Mouse (Mus musculus) frontal cortex, adult (tissue): Measurements from ENCODE around the gene Vstm5.
"Not testable (repeated sequence)": the region's sequence is repeated elsewhere in the genome, so short reads cannot be mapped to it uniquely, and the experiment has no call there.

Experiments used
- ATAC-seq: cut with Nextera tagmentation; 2 replicates; pipeline ENCODE4 v1.9.2; 2017; ENCODE audit warnings: mild to moderate bottlenecking, moderate library complexity, mixed read lengths; ENCODE audit not compliant: low TSS enrichment

Gene Vstm5

GRCm38 (mm10) chr9:15239042-15239925, at the start of gene Vstm5:
Vstm5 (plus strand) TSS chr9:15239045.
- ATAC-seq = peak; percentile 94

GRCm38 (mm10) chr9:15194806-15195205, 44.0 kb upstream of the Vstm5 start:
- ATAC-seq = not testable (repeated sequence)

GRCm38 (mm10) chr9:15206631-15207030, 32.2 kb upstream of the Vstm5 start:
- ATAC-seq = no peak

DNA sequence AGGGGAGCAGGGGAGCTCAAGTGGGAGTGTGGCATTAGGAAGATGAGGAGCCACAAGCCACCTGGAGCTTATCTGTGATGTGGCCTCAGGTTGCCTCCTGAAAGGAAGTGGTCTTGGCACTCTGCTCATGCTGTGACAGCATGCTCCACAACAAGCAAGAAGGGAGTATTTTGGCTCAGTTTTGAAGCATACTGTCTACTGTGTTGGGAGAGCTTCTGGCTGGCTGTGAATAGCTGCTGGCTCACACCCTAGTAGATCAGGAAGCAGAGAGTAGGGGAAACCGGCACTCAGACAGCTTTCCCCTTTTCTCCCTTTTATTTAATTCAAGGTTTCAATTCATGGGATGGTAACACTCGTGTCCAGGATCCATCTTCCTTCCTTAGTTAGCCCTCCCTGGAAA, 29.5 kb upstream of the Vstm5 start:
- peak; percentile 31; the same call in 1 of the 2 replicates for ATAC-seq

DNA sequence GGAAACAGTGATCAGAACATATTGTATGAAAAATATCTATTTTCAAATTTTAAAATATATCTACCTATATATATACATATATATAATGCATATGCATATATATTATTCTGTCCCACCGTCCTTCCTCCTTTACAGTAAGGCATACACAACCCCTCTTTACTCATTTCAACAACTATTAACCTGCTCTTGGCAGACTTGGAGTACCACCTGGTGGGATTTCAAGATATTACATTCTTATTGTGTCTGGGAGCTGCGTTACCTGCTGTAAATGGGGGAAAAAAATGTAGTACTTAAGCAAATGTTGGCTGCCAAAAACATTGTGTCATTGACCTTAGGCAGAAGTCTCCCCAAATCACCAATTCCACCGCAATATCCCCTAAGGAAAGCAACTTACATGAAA, 27.0 kb upstream of the Vstm5 start:
- ATAC-seq = no peak

DNA sequence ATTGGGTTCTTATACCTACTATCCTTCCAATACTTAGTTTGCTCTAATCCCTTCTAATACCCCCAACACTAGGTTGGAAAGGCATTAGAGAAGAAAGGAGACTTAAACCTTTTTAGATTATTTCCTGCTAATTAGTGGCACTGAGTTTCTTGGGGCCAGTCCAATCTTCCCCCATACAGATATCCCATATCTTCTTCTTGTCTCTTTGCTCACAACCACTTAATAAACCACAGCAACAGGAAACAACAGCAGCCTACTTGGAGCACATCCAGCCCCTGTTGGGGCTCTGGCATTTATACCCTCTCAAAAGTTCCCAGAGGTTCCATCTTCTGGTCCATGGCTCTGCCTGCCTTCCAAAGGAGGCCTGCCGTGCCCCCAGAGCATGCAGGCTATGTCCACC, 25.1 kb upstream of the Vstm5 start:
- ATAC-seq = no peak

GRCm38 (mm10) chr9:15224912-15225311, 13.9 kb upstream of the Vstm5 start:
- no peak for ATAC-seq

DNA sequence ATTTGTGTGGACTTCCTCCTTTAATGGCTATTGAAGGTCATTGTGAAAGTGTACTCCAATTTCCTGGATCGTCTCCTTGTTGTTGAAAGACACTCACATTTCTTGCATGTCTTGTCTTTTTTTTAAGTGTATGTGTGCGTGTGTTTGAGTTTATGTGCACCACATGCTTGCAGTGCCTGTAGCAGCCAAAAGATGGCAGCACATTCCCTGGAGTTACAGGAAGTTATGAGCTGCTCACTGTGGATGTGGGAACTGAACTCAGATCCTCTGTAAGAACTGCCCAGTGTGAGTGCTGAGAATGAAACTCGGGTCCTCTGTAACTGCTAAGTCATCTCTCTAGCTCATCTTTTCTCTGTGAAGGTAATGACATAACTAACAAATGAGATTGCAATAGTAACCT, 6.4 kb upstream of the Vstm5 start:
- no peak for ATAC-seq

DNA sequence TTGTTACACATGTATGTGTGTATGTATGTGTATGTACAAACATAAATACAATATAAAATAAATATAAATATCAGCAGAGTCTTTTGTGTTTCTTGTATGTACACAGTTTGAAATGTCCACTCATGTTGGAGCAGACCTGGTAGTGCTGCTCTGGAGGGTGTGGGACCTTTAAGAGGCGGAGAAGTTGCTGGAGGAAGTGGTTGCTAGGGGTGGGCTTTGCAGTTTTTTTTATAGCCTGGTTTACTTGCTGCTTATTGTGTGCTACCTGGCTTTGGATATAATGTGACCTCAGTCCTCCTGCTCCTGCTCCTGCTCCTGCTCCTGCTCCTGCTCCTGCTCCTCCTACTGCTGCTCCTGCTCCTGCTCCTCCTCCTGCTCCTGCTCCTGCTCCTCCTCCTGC, 5.2 kb upstream of the Vstm5 start:
- no peak for ATAC-seq

- ATAC-seq = no peak
Measured at GRCm38 (mm10) chr9:15235986-15236385, 2.9 kb upstream of the Vstm5 start.

DNA sequence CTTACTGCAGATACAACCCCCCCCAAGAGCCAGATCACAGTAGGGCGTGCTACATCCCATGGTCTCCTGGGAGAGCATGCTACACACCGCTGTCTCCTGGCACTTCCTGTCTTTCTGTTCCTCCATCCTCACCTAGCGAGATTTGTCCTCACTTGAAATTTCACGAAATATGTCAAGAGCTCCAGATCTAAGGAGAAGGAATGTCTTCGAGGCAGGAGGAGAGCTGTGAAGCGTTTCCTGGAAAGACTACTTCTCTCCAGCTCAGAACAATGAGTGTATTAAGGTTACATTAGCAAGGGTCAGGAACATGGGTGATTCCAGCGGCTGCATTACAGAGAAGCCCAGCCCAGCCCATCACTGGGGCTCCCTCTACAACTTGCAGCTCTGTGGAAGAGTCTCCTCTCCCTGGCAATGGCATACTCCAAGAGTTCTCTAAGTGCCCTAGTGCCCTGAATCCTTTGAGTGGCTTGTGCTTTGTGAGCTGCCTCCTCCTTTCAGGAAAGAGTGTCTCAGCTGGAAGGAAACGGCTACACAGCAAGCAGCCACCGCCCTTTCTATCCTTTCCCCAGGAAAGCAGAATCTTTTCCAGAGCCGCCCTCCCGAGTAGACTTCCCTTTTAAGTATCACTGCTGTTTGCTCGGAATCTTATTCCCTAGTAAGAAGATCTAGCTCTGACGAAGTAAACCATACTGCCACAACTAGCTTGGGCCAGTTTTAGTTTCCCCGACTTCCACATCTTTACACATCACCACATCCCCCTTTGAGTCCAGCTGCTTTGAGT, 1.1 kb upstream of the Vstm5 start:
- ATAC-seq = no peak

- ATAC-seq = no peak
Measured at GRCm38 (mm10) chr9:15238297-15238990, 401 bp upstream of the Vstm5 start.

- no peak for ATAC-seq
Measured at GRCm38 (mm10) chr9:15240006-15240405, 1.2 kb downstream of the Vstm5 start.

DNA sequence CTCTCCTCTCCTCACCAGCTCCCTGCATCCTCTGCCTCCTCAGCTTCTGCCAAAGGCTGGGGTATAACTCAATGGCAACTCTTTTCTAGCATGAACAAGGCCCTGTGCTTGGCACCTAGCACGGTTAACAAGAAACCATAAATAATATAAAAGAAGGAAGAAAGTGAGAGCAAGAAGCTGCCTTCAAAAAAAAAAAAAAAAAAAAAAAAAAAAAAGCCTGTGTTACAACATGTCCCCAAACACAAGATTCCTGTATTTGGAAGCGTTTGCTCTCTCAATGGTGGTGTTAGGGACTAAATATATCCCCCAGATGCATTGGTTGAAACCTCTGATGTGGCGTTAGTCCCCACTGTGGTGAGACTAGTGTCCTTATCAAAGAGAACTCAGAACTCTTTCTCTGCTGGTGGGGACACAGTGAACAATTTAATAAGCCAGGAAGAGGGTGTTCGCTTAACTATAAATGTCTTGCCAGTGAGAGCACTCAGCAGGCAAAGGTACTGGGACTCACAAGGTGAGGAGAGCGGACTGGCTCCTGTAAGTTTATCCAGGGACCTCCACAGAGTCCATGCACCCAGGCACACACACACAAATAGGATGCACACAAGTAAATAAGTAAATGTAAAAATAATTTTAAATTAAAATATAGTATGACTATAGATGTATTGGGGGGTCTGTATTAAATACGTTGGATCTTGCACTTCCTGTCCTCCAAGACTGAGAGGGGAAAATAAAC, 2.2 kb downstream of the Vstm5 start:
- ATAC-seq = no peak

- ATAC-seq = 0 out of 2 replicates have a peak, but pooled peaks have one; percentile 28
Measured at GRCm38 (mm10) chr9:15241596-15241939, 2.7 kb downstream of the Vstm5 start.

- ATAC-seq = no peak
Measured at GRCm38 (mm10) chr9:15242130-15242529, 3.3 kb downstream of the Vstm5 start.

DNA sequence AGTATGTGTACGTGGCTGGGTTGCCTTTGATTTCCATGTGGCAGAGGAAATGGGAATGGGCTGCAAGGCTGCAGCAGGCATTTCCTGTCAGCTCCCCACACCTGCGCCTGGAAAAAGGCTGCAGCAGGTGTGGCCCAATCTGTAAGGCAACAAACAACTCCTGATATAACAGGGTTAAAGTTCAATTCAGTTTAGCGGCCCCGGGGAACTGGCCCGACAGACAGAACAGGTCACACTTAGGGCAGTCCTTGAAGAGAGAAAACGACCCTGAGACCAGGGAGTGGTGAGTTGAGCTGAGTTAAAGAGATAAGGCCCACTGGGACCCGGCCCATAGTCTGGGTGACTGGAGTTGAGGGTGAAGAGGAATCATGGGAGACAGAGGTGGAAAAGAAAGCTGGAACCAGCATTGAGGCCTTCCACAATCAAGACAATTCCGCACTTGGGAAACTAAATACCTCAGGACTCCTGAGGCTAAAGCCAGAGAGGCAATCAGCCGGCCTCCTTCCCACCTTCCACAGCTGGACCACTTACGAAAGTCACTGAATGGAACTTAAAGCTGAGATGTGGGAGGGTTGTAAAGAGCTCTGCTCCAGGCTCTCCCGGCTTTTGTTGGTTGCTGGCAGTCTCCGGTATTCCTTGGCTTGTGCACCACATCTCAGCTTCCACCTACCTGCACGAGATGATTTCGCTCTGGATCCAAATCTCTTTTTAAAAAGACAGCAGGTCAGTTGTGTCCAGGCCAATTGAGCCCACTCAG, 6.7 kb downstream of the Vstm5 start:
- 0 out of 2 replicates have a peak, but pooled peaks have one; percentile 50 for ATAC-seq

DNA sequence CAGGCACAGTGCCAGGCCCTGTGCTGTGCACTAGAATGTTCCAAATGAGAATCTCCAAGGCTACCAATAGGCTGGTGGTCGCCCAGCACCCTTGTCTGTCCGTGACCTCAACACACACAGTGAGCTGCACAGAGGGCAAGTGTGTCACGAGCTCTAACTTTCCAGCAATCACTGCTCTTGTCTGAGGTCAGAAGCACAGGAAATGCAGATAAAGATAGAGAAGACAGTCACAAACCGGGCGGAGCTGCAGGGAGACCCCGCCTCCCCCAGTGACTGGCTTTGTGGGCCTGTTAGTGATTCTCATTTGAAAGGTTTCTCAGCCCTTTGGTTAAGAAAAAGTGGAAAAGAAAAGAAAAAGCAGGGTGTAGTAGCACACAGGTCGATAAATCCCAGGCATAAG, 11.5 kb downstream of the Vstm5 start:
- no peak for ATAC-seq

- ATAC-seq = no peak
Measured at GRCm38 (mm10) chr9:15252196-15252595, 13.4 kb downstream of the Vstm5 start.

DNA sequence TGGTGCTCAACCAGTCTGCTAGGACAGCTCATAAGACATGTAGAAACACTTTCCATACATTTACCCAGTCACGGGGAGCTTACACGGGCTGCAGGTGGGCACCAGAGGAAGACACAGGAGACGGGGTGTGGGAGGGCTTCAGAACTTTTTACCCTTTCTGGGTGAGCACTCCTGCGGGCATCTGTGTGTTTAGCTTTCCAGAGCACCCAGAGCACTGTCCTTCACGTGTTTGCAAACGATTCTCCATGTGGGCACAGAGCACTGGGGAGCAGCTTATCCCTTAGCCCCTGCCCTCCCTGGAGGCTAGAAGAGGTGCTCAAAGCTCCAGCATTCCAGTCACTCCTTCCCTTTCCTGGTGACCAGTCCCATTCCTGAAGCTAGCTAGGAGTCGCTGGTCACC, 15.7 kb downstream of the Vstm5 start:
- ATAC-seq = no peak

GRCm38 (mm10) chr9:15256214-15256613, 17.4 kb downstream of the Vstm5 start:
- ATAC-seq = no peak
